Mouse (Mus musculus) lung, embryonic 16.5 days (tissue): Measurements from ENCODE around the gene Tars. TPM values are rescaled to one million over a fixed set of nuclear protein-coding genes. Genes with fewer than 3 reads are reported as not detected.

Experiments used
- ATAC-seq: fragments of 200-750 bp; cut with Nextera tagmentation; 2 replicates; pipeline ENCODE4 v1.8.0; 2017; ENCODE audit warnings: low read depth, mild to moderate bottlenecking, moderate library complexity
- H3K27ac ChIP-seq: fragments of 300-500 bp; sonication (generic); 2 replicates; pipeline ENCODE4 v1.5.1; 2014; ENCODE audit warnings: mild to moderate bottlenecking, control low read depth, low read length
- H3K27me3 ChIP-seq: fragments of 300-500 bp; sonication (generic); 2 replicates; pipeline ENCODE4 v1.6.1; 2014; ENCODE audit warnings: low read depth, low read length, mixed read lengths; ENCODE audit not compliant: control insufficient read depth, insufficient read depth
- H3K36me3 ChIP-seq: fragments of 300-500 bp; sonication (generic); 2 replicates; pipeline ENCODE4 v1.6.1; 2014; ENCODE audit warnings: low read length; ENCODE audit not compliant: control insufficient read depth, insufficient read depth
- H3K4me1 ChIP-seq: fragments of 300-500 bp; sonication (generic); replicated peaks from 2 replicates; pipeline ENCODE4 v1.6.1; 2014; ENCODE audit warnings: low read length, mixed read lengths; ENCODE audit not compliant: control insufficient read depth, insufficient read depth
- H3K4me2 ChIP-seq: fragments of 300-500 bp; sonication (generic); 2 replicates; pipeline ENCODE4 v1.6.1; 2014; ENCODE audit warnings: low read depth, low read length, control low read depth
- H3K4me3 ChIP-seq: fragments of 300-500 bp; sonication (generic); 2 replicates; pipeline ENCODE4 v1.5.1; 2014; ENCODE audit warnings: mild to moderate bottlenecking, low read length, control low read depth
- H3K9ac ChIP-seq: fragments of 300-500 bp; sonication (generic); 2 replicates; pipeline ENCODE4 v1.6.1; 2014; ENCODE audit warnings: low read length, control low read depth
- H3K9me3 ChIP-seq: fragments of 300-500 bp; sonication (generic); 2 replicates; pipeline ENCODE4 v1.6.1; 2016; ENCODE audit warnings: low read length; ENCODE audit not compliant: control insufficient read depth
- WGBS: fragments of 180-500 bp; shearing (Covaris S2); extraction: QIAGEN DNeasy Blood & Tissue Kit; methylation state at CpG from one replicate; pipeline ENCODE4 v1.1.7; 2014; 5-methylcytosine and 5-hydroxymethylcytosine counted together
- polyA plus RNA-seq: library from polyadenylated mRNA; unstranded; fragments of >200 nt; fragmentation: Nextera tagmentation; extraction: Ambion mirVana; gene quantifications from 2 replicates; pipeline ENCODE4 v1.2.1, GENCODE M21; 2015

The Tars gene
- 51.3 and 54.9 TPM in 2 replicates for polyA plus RNA-seq

- Histone ChIP-seq H3K27me3 (no peaks in the 10 kb centered on the region), H3K4me1 (peaks cover 10% of the 10 kb centered on the region), H3K36me3 (no peaks in the 10 kb centered on the region; the same call in 1 of the 2 replicates), H3K4me3 (peak within 1 kb of the TSS; percentile 91), H3K27ac (peak within 1 kb of the TSS; percentile 47; the same call in 1 of the 2 replicates), H3K9ac (peak within 1 kb of the TSS; percentile 82), H3K9me3 (no peaks in the 10 kb centered on the region), H3K4me2 (peak within 1 kb of the TSS; percentile 87)
- peak; percentile 100 for ATAC-seq
- WGBS: under 1% methylated on average over 42 of the region's 42 CpGs
These were observed at the start of gene Tars for GRCm38 (mm10) chr15:11399356-11400067. Gene Tars (minus strand): TSS chr15:11399665.

GRCm38 (mm10) chr15:11437361-11437760, 37.9 kb upstream of the Tars start:
- no peak for ATAC-seq
- WGBS: 86% methylated on average over 4 of the region's 4 CpGs

GRCm38 (mm10) chr15:11436709-11437280, 37.3 kb upstream of the Tars start:
- Histone ChIP-seq H3K9me3 (no peaks in the 10 kb centered on the region), H3K9ac (no peak overlapping the region), H3K36me3 (no peaks in the 10 kb centered on the region), H3K4me3 (no peak overlapping the region), H3K4me2 (no peak overlapping the region), H3K27me3 (no peaks in the 10 kb centered on the region), H3K27ac (no peak overlapping the region), H3K4me1 (no peaks in the 10 kb centered on the region)
- 90% methylated on average over 15 of the region's 15 CpGs for WGBS
- no peak for ATAC-seq

More at GRCm38 (mm10) chr15:11437361-11437760, 37.9 kb upstream of the Tars start:
- Histone ChIP-seq H3K4me2 (no peak overlapping the region), H3K4me3 (no peak overlapping the region), H3K4me1 (no peaks in the 10 kb centered on the region), H3K27ac (no peak overlapping the region), H3K27me3 (no peaks in the 10 kb centered on the region), H3K9me3 (no peaks in the 10 kb centered on the region), H3K9ac (no peak overlapping the region), H3K36me3 (no peaks in the 10 kb centered on the region)

GRCm38 (mm10) chr15:11426899-11427298, 27.4 kb upstream of the Tars start:
- Histone ChIP-seq H3K4me1 (0 out of 2 replicates have a peak, but pooled peaks cover 3% of the 10 kb centered on the region), H3K27ac (no peak overlapping the region), H3K4me3 (no peak overlapping the region), H3K4me2 (no peak overlapping the region), H3K36me3 (no peaks in the 10 kb centered on the region), H3K9me3 (no peaks in the 10 kb centered on the region), H3K9ac (no peak overlapping the region), H3K27me3 (no peaks in the 10 kb centered on the region)
- no peak for ATAC-seq
- WGBS: 71% methylated on average over 2 of the region's 2 CpGs

DNA sequence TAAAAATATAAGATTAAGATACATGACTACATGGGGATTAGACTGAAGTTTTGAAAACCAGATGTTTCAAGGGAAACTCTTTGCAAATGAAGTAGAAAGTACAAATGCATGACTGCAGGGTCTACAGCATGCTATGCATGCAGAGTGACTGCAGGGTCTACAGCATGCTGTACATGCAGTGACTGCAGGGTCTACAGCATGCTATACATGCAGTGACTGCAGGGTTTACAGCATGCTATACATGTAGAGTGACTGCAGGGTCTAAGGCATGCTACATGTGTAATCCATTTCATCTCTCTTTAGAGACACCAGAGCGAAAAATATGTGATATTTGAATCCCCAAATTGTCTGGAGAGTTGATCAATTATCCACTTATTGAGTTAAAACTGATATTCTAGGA, 14.0 kb upstream of the Tars start:
- H3K27ac ChIP-seq: no peak overlapping the region
- no peak overlapping the region for H3K4me3 ChIP-seq
- H3K27me3 ChIP-seq: no peaks in the 10 kb centered on the region
- H3K4me2 ChIP-seq: no peak overlapping the region
- no peak for ATAC-seq
- no peaks in the 10 kb centered on the region for H3K36me3 ChIP-seq
- no peaks in the 10 kb centered on the region for H3K9me3 ChIP-seq
- H3K9ac ChIP-seq: no peak overlapping the region
- no peaks in the 10 kb centered on the region for H3K4me1 ChIP-seq
- WGBS: 93% methylated on average over 1 of the region's 1 CpGs

DNA sequence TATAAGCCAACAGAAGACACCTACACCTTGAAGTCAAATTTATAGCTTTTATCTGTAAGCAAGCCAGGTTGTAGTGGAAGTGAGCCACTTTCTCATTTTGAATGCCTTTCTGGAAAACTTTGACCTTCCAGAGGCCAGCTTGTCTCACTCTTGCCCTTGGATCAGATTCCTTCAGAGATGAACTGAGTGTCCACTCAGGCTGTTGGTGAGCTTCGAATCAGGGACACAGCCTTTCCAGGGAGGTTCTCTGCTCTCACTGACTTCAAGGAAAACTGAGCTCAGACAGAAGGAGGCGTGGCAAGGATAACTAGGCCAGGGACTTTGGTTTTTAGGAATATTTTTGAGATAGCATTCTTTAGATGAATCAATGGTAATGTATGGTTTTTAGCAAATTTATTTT, 13.1 kb upstream of the Tars start:
- Histone ChIP-seq H3K4me2 (no peak overlapping the region), H3K9ac (no peak overlapping the region), H3K4me1 (no peaks in the 10 kb centered on the region), H3K9me3 (no peaks in the 10 kb centered on the region), H3K36me3 (no peaks in the 10 kb centered on the region), H3K27me3 (no peaks in the 10 kb centered on the region), H3K27ac (no peak overlapping the region), H3K4me3 (no peak overlapping the region)
- 77% methylated on average over 2 of the region's 2 CpGs for WGBS
- ATAC-seq: no peak

- H3K4me3 ChIP-seq: no peak overlapping the region
- 67% methylated on average over 7 of the region's 7 CpGs for WGBS
- H3K4me1 ChIP-seq: no peaks in the 10 kb centered on the region
- no peaks in the 10 kb centered on the region for H3K9me3 ChIP-seq
- ATAC-seq: no peak
- H3K27ac ChIP-seq: no peak overlapping the region
- no peak overlapping the region for H3K9ac ChIP-seq
- no peak overlapping the region for H3K4me2 ChIP-seq
- H3K27me3 ChIP-seq: no peaks in the 10 kb centered on the region
- H3K36me3 ChIP-seq: no peaks in the 10 kb centered on the region
These were observed 12.4 kb upstream of the Tars start for GRCm38 (mm10) chr15:11411846-11412245.

DNA sequence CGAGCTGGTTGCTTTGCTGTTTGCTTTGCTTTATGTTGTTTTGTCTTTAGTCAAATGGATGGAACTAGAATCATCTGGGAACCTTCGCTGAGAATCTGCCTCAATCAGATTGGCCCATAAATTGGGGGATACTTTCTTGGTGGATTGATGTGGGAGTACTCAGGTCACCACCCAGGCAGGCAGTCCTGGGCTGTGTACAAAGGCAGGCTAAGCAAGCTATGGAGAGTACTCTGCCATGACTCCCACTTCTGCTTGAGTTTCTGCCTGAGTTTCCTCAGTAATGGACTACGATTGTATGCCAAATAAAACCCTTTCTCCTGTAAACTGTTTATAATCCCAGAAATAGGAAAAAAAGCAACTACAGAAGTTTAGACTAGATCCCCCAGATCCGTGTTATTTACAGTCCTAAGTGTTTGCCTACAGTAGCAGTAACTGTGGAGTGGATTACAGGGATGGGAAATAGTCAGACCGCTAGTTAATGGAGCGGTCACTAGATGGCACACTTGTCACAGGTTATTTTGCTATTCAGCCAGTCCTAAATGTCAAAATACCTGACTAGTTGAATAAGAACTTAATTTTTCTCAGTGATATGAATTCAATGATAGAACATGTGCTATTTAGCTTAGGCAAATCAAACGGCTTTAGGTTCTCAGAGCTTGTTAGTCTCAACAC, 8.8 kb upstream of the Tars start:
- Histone ChIP-seq H3K27me3 (no peaks in the 10 kb centered on the region), H3K9me3 (no peaks in the 10 kb centered on the region), H3K27ac (no peak overlapping the region), H3K9ac (no peak overlapping the region), H3K4me2 (no peak overlapping the region), H3K4me1 (no peaks in the 10 kb centered on the region), H3K36me3 (no peaks in the 10 kb centered on the region), H3K4me3 (no peak overlapping the region)
- ATAC-seq: peak; percentile 52; the same call in 1 of the 2 replicates
- 30% methylated on average over 7 of the region's 7 CpGs for WGBS

DNA sequence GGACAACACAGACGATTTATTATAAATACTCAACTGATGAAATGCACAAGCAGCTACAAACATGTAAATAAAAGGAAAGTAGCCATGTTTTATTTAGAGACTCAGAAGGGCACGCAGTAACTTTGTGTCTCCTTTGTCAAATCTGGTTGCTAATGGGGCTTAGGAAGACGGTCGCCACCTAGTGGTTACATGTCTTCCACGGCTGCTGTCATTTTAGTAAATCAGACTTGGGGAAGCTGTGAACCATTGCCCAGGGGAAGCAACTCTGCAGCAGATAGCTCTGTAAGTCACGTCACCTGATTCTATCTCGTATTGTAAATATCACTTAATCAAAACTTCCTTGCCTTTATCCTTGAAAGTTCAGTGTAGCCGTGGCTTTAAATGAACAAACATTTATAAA, 7.9 kb upstream of the Tars start:
- no peaks in the 10 kb centered on the region for H3K9me3 ChIP-seq
- H3K4me2 ChIP-seq: no peak overlapping the region
- H3K9ac ChIP-seq: no peak overlapping the region
- WGBS: 6% methylated on average over 8 of the region's 8 CpGs
- no peak; the same call in 1 of the 2 replicates for ATAC-seq
- no peaks in the 10 kb centered on the region for H3K4me1 ChIP-seq
- H3K36me3 ChIP-seq: no peaks in the 10 kb centered on the region
- no peak overlapping the region for H3K27ac ChIP-seq
- no peak overlapping the region for H3K4me3 ChIP-seq
- H3K27me3 ChIP-seq: no peaks in the 10 kb centered on the region
